Mouse (Mus musculus) limb, embryonic 14.5 days (tissue): ENCODE measurements around the gene Gpx3. TPM values are rescaled to one million over a fixed set of nuclear protein-coding genes. Genes with fewer than 3 reads are reported as not detected.

Experiments used
- ATAC-seq: fragments of 200-750 bp; cut with Nextera tagmentation; 2 replicates; pipeline ENCODE4 v1.8.0; 2017; ENCODE audit warnings: low read depth, moderate number of reproducible peaks, moderate TSS enrichment; ENCODE audit not compliant: low FRiP score
- DNase-seq: peaks from one replicate; pipeline ENCODE4 v3.0.0-alpha.2; 2015; ENCODE audit warnings: low spot score
- H3K27ac ChIP-seq: fragments of 300-500 bp; sonication (generic); replicated peaks from 2 replicates; pipeline ENCODE4 v1.5.1; 2014; ENCODE audit warnings: low read depth, mild to moderate bottlenecking, low read length, moderate library complexity, mixed read lengths
- H3K27me3 ChIP-seq: fragments of 300-500 bp; sonication (generic); 2 replicates; pipeline ENCODE4 v1.6.1; 2014; ENCODE audit warnings: low read length, mixed read lengths; ENCODE audit not compliant: control insufficient read depth, insufficient read depth
- H3K36me3 ChIP-seq: fragments of 300-500 bp; sonication (generic); 2 replicates; pipeline ENCODE4 v1.6.1; 2014; ENCODE audit warnings: mild to moderate bottlenecking, low read length, moderate library complexity, mixed read lengths; ENCODE audit not compliant: control insufficient read depth, insufficient read depth
- H3K4me1 ChIP-seq: fragments of 300-500 bp; sonication (generic); 2 replicates; pipeline ENCODE4 v1.6.1; 2014; ENCODE audit warnings: antibody characterized with exemption, low read length, mixed read lengths; ENCODE audit not compliant: control insufficient read depth, insufficient read depth
- H3K4me2 ChIP-seq: fragments of 300-500 bp; sonication (generic); replicated peaks from 2 replicates; pipeline ENCODE4 v1.6.1; 2014; ENCODE audit warnings: low read depth, mild to moderate bottlenecking, low read length, moderate library complexity; ENCODE audit not compliant: severe bottlenecking
- H3K4me3 ChIP-seq: fragments of 300-500 bp; sonication (generic); replicated peaks from 2 replicates; pipeline ENCODE4 v1.5.1; 2014; ENCODE audit warnings: low read length
- H3K9ac ChIP-seq: fragments of 300-500 bp; sonication (generic); 2 replicates; pipeline ENCODE4 v1.6.1; 2014; ENCODE audit warnings: mild to moderate bottlenecking, low read depth, low read length, moderate library complexity; ENCODE audit not compliant: severe bottlenecking
- H3K9me3 ChIP-seq: fragments of 300-500 bp; sonication (generic); 2 replicates; pipeline ENCODE4 v1.6.1; 2016; ENCODE audit warnings: low read length; ENCODE audit not compliant: control insufficient read depth
- POLR2A ChIP-seq: fragments of 200-500 bp; IDR thresholded peaks from 2 replicates; pipeline ENCODE4 v1.8.0; 2012; ENCODE audit warnings: inconsistent platforms, mild to moderate bottlenecking, moderate library complexity, borderline replicate concordance; ENCODE audit not compliant: insufficient read depth, insufficient read length; ENCODE audit errors: extremely low read depth
- WGBS: fragments of 180-500 bp; shearing (Covaris S2); extraction: QIAGEN DNeasy Blood & Tissue Kit; methylation state at CpG from one replicate; pipeline ENCODE4 v1.1.7; 2014; 5-methylcytosine and 5-hydroxymethylcytosine counted together
- polyA plus RNA-seq, 2 experiments: library from polyadenylated mRNA; depleted of rRNA in 1 of 2; stranded (reverse) in 1 of 2; unstranded in 1 of 2; fragments of >200 nt; fragmentation: Nextera tagmentation in 1 of 2; extraction: Ambion mirVana in 1 of 2; gene quantifications; 2 replicates each; pipeline versions ENCODE4 v1.2.1 to v1.2.3; 2012 to 2014

Gene Gpx3
- polyA plus RNA-seq, 2 experiments = 14.5 to 37.3 TPM

DNA sequence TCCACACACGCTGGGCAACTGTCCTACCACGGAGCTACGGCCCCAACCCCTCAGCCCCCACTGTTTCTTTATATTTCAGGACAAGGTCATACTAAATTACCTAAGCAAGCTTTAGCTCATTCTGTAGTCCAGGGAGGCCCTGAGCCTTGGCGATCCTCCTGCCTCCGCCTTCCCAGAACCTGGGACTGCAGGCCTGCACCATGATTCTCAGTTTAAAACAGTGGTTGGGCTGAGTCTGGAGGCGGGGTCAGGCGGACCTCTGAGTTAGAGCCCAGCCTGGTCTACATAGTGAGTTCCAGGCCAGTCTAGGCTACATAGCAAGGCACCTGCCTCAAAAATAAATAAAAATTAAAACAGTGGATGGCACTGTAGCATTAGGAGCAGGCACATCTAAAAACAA lies 19.5 kb downstream of the Gpx3 start:
- H3K4me2 ChIP-seq = no peak overlapping the region
- no peaks in the 10 kb centered on the region for H3K9me3 ChIP-seq
- WGBS = 52% methylated on average over 7 of the region's 7 CpGs
- ATAC-seq = peak; percentile 47; the same call in 1 of the 2 replicates
- TF ChIP-seq POLR2A = no peak
- peaks cover 94% of the 10 kb centered on the region for H3K36me3 ChIP-seq
- DNase-seq = peak; percentile 33
- H3K27me3 ChIP-seq = no peaks in the 10 kb centered on the region
- H3K27ac ChIP-seq = no peak overlapping the region
- H3K4me3 ChIP-seq = no peak overlapping the region
- H3K9ac ChIP-seq = no peak overlapping the region
- no peaks in the 10 kb centered on the region for H3K4me1 ChIP-seq

DNA sequence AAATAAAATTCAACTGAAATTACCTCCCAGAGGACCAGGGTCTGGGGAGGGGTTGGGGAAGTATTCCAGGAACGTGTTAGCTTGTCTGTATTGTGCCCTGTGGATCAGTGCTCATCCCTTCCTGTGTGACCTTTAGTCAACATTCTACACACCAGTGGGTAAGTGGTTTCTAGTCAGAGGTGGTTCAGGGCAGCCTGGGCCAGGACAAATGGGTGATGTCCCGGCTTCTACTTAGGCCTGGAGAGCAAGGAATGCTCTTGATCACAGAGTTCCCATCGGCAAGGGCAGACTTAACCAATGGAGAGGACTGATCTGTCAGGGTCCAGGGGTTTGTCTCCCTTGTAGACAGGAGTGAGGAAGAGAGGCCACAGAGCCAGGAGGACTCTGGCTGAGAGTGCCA lies 20.2 kb downstream of the Gpx3 start:
- Histone ChIP-seq H3K4me1 (no peaks in the 10 kb centered on the region), H3K9me3 (no peaks in the 10 kb centered on the region), H3K27ac (no peak overlapping the region), H3K9ac (no peak overlapping the region), H3K4me3 (no peak overlapping the region), H3K4me2 (no peak overlapping the region), H3K36me3 (peaks cover 91% of the 10 kb centered on the region), H3K27me3 (no peaks in the 10 kb centered on the region)
- DNase-seq (no peak), ATAC-seq (no peak)
- TF ChIP-seq POLR2A = no peak
- WGBS = 86% methylated on average over 3 of the region's 3 CpGs

DNA sequence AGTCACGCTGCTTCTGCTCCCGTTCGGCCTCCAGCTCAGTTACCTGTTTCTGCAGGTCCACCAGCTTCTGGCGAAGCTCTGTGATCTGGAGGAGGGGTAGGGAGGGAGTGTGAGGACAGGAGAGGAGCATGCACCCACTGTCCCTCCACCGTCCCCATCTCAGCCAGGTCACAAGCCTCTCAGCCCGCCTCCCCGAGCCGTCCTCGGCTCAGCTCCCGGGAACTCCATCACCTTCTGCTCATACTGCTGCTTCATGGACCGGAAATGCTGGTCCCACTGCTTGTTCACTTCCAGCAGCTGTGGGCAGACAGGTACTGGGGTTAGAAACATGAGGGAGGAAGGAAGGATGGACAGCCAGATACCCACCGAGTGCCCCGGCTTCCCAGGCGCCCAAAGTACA lies 21.9 kb downstream of the Gpx3 start:
- H3K4me1 ChIP-seq = no peaks in the 10 kb centered on the region
- H3K27me3 ChIP-seq = no peaks in the 10 kb centered on the region
- peaks cover 91% of the 10 kb centered on the region for H3K36me3 ChIP-seq
- no peak for DNase-seq
- no peak overlapping the region for H3K9ac ChIP-seq
- 89% methylated on average over 14 of the region's 14 CpGs for WGBS
- H3K9me3 ChIP-seq = no peaks in the 10 kb centered on the region
- H3K4me2 ChIP-seq = no peak overlapping the region
- no peak for ATAC-seq
- H3K4me3 ChIP-seq = no peak overlapping the region
- no peak for TF ChIP-seq POLR2A
- no peak overlapping the region for H3K27ac ChIP-seq

DNA sequence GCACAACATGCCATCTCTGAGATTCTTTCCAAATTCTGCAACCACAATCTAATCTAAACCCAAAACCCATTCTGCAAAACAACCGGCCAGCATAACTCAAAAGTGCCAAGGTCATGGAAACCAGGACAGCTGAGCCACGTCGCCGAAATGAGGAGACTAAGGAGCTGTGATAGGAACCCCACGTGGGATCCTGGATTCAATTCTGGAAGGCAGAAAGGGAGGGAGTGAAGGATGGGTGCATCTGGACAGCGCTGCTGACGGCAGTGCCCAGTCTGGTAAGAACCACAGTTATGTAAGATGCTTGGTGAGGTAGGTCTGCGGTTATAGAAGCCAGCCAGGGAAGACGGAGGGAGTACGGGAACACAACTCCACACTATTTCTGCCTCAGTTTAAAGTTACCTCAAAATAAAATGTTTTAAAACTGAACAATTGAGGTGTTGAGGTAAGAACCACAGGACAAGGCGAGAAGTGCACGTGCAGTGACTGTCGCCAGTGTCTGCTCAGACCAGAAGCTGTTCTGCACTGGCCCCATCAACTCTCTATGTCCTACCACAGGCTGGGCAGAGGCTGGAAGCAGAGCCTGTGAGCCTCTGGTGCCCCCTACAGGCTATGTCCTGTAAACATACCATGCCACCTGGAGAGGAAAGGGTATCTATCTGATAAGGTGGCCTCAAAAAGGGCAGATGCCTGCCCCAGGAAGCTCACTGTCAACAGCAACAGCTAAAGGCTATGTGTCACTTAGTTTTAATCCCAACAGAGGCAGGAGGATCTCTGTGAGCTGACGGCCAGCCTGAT lies 25.3 kb downstream of the Gpx3 start:
- WGBS = 83% methylated on average over 14 of the region's 14 CpGs
- H3K4me2 ChIP-seq = no peak overlapping the region

DNA sequence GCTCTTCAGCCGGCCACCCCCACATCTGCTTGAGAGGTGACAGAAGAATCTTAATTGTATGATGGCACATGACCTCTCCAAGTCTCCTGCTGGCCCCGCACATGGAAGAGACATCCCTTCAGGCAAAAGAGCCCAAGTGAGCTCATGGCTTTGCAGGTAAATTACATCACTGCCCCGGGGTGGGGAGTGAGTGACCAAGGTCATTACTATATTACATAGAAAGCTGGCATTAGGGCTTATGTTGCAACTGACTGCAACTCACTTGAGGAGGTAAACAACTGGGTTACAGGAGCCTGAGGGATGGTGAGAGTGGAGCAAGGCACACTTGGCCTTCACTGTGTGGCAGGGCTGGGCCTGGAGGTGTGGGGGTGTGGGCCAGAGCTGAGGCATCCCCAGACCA lies 26.0 kb downstream of the Gpx3 start:
- H3K9me3 ChIP-seq = no peaks in the 10 kb centered on the region
- H3K4me3 ChIP-seq = no peak overlapping the region
- no peak overlapping the region for H3K9ac ChIP-seq
- H3K27me3 ChIP-seq = no peaks in the 10 kb centered on the region
- DNase-seq (no peak), ATAC-seq (no peak)
- TF ChIP-seq POLR2A = no peak
- no peak overlapping the region for H3K27ac ChIP-seq
- WGBS = 93% methylated on average over 3 of the region's 3 CpGs
- H3K36me3 ChIP-seq = peaks cover 90% of the 10 kb centered on the region
- H3K4me2 ChIP-seq = no peak overlapping the region
- no peaks in the 10 kb centered on the region for H3K4me1 ChIP-seq

More for the DNA sequence above, 25.3 kb downstream of the Gpx3 start:
- no peaks in the 10 kb centered on the region for H3K27me3 ChIP-seq
- H3K4me3 ChIP-seq = no peak overlapping the region
- DNase-seq (peak; percentile 61), ATAC-seq (no peak)
- no peak for TF ChIP-seq POLR2A
- H3K36me3 ChIP-seq = peaks cover 92% of the 10 kb centered on the region
- H3K9me3 ChIP-seq = no peaks in the 10 kb centered on the region
- no peak overlapping the region for H3K27ac ChIP-seq
- no peaks in the 10 kb centered on the region for H3K4me1 ChIP-seq
- no peak overlapping the region for H3K9ac ChIP-seq
